Mouse (Mus musculus) cortical plate, adult 2 months (tissue): Measurements from ENCODE around the gene Txk.

Experiments used
- CTCF ChIP-seq: fragments of 200-500 bp; IDR thresholded peaks from 2 replicates; pipeline ENCODE4 v1.5.1; 2011; ENCODE audit warnings: mild to moderate bottlenecking, control low read depth, low read length; ENCODE audit not compliant: insufficient read depth; ENCODE audit errors: extremely low read depth
- POLR2A ChIP-seq: fragments of 200-500 bp; IDR thresholded peaks from 2 replicates; pipeline ENCODE4 v1.6.1; 2011; ENCODE audit warnings: mild to moderate bottlenecking, low read length, control low read depth; ENCODE audit not compliant: insufficient read depth; ENCODE audit errors: extremely low read depth

GRCm38 (mm10) chr5:72664126-72664525 is 88.5 kb downstream of the Txk start:
- no peak for TF ChIP-seq CTCF
- no peak for TF ChIP-seq POLR2A
